Mouse (Mus musculus): ENCODE results near the gene Ptp4a2. TPM values are rescaled to one million over a fixed set of nuclear protein-coding genes. Genes with fewer than 3 reads are reported as not detected.
A peak's percentile ranks its signal among the peaks of the same experiment; 100 is the strongest.
"Not testable (repeated sequence)": the region's sequence is repeated elsewhere in the genome, so short reads cannot be mapped to it uniquely, and the experiment has no call there.

Ptp4a2 gene
- polyA plus RNA-seq, 3 experiments from 2014 or later: 1,860 to 2,586 (median 2,027) TPM

DNA sequence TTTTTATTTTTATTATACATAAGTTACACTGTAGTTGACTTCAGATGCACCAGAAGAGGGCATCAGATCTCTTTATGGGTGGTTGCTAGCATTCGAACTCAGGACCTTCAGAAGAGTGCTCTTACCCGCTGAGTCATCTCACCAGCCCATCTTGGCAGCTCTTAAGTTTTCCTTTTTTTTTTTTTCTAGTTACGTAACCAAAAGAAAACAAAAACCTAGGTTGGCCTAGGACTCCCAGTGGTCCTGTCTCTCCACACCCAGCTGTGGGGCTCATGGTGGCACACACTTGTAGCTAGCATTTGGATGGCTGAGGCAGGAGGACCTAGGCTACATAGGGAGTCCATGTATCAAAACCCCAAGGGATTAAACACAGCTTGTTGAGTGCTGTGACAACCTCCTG, 43.0 kb downstream of the Ptp4a2 start:
- no peak for ATAC-seq

DNA sequence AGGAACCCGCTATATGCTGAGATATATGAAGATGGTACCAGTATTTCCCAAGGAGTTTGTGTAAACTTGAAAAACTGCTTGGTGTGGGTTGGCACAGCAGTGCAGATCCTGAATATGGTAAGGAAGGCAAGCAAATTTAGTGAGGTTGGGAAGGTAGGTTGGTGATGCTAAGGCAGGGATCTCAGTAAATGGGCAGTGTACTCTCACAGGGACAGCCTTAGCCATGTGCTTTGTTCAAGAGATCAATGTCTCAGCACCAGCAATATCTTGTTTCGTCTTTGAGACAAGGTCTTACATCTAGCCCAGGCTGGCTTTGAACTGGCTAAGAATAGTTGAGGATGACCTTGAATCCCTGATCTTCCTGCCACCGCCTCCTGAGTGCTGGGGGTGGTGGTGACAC, 43.6 kb downstream of the Ptp4a2 start:
- no peak for ATAC-seq

DNA sequence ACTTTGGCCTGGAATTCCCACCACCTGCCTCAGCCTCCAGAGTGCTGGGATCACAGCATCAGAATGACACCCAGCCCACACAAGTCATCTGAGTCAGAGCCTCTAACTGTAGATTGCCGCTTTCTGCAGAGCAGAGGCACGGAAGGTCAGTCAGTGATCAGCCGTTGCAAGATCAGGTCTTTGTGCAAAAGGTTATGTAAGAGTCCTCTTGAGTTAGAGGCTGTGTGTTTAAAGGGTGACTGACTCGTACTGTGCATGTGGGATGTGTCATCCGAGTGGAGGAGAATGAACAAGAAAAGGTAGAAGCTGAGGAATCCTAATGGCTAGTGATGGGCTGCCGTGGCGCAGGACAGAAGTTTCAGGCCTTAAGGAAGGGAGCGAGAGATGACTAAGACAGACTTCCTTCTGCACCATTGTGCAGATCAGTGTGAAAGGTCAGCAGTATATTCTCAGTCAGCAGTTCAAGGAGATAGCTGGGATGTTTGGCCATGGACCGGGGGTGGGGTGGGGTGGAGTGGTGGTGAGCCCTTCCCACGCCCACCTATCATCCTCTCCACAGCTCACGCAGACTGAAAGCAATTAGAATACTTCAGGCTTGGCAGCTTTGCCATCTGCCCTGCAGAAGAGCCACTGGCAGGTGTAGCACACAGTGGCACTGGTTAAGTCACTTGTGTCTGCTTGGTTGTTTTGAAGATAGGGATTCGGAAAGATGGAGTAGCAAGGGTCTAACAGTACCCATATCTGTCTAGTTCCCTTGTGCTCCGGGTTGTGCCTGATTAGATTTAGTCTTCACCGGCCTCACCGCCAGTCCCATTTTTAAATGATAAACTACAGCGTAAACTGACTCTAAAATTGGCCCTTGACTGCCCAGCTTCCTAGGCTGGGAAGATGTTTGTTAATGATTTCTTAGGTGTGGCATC, 44.3 kb downstream of the Ptp4a2 start:
- ATAC-seq: no peak

DNA sequence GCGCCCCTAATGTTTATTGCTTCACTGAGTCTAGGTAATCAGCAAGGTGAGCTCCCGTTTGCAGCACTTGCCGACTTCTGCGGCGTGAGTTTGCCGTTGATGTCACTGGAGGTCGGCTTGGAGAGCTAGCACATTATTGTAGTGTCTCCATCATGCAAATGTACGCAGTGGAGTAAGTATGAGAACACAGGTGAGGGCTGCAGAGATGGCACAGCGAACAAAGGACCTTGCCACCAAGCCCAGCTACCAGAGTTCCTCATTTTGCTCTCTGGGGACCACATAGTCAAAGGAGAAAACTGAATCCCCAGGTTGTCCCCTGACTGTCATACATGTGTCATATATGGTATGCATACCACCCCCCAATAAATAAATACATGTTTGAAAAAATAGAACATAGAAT, 49.4 kb downstream of the Ptp4a2 start:
- ATAC-seq: no peak

DNA sequence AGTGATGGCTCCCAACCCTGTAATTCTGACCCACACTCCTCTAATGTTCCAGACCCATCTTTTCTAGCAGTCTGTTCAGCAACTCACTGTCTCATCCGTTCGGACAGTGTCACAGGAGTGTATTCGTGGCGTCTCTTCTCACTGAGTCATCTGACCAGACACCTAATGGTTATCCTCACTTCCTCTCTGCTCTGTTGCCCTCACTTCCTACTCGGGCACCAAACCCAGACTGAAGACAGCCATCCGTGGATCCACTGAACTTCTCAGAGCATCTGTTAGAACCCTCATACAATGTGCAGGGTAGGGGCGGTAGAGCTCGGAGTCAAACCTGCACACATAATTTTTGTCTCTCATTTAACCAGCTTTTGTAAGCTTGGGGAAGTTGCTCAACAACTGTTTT, 50.4 kb downstream of the Ptp4a2 start:
- no peak for ATAC-seq

DNA sequence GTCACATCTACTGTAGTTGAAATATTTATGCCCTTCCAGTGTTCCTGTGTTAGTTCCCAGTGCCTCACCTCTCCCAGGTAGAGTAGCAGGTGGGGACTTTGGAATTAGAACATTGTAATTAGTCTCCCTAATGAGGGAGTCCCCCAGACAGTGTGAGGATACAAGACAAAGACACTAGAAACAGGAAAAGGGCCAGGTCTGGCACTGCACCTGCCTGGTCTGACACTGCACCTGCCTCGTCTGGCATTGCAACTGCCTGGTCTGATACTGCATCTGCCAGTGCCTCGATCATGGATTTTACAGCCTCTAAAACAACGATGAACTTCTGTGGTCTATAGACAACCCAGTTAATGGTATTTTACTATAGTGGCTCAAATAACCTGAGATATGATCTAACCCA, 51.3 kb downstream of the Ptp4a2 start:
- no peak for ATAC-seq

DNA sequence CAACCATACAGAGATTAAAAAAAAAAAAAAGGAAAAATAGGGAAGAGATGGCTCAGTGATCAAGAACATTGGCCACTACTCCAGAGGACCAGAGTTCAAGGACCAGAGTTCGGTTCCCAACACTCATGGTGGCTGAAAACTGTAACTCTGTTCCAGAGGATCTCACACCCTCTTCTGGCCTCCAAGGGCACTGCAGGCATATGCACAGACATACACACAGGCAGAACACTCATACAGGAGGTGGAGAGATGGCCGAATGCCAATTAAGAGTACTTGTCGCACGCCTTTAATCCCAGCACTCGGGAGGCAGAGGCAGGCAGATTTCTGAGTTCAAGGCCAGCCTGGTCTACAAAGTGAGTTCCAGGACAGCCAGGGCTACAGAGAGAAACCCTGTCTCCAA, 55.2 kb downstream of the Ptp4a2 start:
- ATAC-seq: not testable (repeated sequence)

DNA sequence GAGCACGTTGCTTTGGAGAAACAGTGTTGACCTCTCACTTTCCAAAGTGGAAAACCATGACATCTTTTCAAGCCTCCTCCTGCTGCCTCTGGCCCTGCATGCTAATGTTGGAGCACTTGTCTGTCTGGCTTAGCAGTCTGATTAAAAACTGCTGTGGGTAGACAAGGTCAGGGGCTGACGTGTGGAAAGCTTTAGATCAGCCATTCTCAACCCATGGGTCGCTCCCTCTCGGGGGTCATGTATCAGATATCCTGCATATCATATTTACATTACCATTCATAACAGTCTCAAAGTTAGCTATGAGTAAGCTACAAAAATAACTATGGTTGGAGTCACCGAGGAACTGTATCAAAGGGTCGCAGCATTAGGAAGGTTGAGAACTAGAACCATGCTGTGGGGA, 57.2 kb downstream of the Ptp4a2 start:
- ATAC-seq: no peak

DNA sequence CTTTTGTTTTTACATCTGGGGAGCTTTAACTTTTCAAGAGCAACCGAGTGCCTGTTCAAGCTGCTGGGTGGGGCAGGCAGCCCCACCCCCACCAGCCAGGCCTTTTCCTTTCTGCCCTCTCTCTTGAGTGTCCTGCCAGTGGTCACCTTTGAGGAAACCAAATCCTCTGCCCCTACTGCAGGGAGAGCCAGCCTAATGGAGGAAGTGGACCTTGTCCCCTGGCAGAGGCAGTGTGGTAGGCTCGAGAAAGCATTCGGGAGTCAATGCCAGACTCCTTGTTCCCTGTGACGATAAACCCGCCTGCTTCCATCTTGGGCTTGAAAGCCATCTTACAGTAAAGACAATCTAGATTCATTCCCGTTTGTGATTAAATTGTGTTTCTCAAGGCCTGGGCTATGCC, 59.5 kb downstream of the Ptp4a2 start:
- no peak for ATAC-seq

DNA sequence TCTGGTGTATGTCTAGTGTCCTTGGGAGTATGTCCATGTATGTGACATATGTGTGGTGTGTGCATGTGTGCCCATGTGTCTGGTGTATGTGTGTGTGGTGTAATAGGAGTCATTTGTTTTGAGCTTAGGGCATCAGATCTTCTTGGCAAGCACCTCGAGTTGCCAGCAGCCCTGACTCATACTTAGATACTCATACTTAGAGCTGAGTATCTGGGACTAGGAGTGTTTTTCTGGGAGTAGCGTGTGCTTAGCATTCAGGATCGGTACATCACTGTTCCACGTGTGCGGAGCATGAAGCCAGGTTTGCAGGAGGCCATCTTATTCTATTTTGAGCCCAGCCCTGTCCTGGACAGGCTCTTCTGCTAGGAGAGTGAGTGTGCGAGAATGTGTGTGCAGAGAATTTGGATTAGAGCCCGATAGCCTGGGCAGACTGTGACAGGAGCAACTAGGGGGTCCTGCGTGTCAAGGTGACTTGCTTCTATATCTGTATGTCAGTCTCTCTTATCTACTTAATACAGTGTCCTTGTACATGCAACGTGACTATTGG, 61.4 kb downstream of the Ptp4a2 start:
- ATAC-seq: no peak

DNA sequence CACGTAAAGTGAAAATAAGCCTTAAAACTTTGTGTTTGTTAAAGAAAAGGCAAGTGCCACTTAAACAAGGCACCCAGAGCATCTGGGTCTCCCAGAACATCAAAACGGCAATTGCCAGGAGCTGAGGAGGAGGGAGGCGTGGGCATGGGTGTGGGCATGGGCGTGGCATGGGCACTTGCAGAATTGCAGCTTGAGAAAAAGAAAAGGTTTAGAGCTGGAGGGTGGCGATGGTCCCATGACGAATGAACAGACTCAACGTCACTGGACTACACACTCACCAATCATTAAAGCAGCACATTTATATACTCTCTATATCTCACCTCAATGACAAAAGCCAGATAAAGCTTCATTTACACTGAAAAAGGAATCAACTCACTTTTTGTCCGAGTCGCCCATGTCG, 63.8 kb downstream of the Ptp4a2 start:
- ATAC-seq: no peak

DNA sequence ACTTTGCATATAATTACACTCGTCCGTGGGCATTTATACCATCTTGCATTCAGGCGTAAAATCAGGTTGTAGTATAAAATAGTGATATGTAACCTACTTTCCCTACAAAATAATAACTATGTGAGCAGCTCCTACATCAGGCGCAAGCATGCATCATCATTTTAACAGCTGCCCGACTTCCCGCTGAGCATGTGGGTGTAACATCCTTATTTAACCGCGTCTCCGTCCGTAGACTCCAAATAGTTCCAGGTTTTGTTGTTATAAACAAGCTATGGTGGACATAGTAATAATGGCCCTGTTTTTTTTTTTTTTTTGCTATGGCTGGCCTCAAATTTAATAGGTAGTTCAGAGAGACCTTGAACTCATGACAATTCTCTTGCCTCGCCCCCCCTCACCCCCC, 64.4 kb downstream of the Ptp4a2 start:
- no peak for ATAC-seq

GRCm38 (mm10) chr4:129876831-129877764, 66.1 kb downstream of the Ptp4a2 start:
- peak; percentile 91 for ATAC-seq

DNA sequence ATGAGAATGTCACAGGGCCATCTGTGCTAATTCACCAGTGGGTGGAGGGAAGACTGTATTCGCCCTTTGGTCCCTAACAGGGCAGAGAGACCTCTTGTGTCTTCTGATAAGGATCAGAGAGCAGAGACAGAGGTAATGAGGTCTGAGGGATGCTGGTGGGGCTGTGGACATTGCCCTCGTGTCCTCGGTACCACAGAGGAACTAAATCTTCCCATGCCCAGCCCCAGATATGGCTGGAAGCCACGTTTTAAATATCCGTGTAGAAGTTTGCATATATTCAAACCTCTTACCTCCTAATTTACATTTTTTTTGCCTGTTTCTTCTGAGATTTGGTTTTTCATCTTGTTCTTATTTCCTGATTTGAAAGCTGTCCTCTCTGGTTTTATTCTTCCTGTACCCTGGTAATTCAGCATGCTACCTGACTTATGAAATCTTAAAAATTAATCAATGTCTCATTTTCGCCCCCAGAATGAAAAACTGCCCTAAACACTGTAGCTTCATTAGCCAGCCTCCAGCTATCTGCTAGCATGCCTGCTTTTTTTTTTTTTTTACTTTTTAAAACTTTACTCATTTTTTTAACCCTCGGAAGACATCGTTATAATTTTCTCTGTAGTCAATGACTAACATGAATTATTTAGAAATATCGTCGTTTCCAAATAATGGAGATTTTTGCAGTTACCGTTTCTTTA, 67.1 kb downstream of the Ptp4a2 start:
- ATAC-seq: no peak

- no peak for ATAC-seq
Observed at GRCm38 (mm10) chr4:129878656-129879145, 67.7 kb downstream of the Ptp4a2 start.

DNA sequence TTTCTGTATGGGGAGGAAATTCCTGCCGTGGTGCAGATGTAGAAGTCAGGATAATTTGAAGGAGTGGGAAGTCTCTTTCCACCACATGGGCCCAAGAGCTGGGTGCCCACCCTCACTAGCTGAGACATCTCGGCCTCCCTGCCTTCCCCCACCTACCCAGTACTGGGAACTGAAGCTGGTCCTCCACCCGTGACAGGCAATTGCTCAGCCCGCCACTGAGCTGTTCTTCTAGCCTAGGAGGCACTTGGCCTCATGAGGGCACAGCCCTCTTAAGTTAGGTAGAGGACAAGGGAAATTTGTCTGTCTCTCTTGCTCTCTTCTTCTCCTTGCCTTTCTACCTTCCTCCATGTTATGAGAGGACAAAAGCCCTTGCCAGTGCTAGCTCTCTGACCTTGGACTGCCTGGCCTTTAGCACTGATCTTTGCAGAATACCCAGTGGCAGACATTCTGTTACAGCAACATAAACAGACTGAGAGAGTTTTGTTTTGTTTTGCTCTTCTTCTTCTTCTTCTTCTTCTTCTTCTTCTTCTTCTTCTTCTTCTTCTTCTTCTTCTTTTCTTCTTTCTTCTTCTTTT, 68.3 kb downstream of the Ptp4a2 start:
- no peak for ATAC-seq

DNA sequence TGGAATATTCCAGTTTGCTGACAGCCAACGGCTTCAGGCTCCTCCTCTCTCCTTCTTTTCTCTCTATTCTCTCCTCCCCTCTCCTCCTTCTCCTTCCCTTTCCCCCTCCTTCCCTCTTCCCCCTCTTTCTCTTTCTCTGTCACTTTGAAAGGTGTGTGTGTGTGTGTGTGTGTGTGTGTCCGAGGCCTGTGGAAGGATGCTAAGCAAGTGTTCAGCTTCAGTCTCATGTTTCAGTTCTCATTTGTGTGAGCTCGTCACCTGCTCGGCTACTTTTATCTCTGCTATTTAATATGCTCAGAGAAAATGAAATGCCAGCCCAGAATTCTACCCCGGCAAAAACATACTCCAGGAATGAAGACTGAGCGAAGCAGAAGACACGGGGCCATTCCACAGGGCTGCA, 69.6 kb downstream of the Ptp4a2 start:
- no peak for ATAC-seq

- no peak for ATAC-seq
Observed at GRCm38 (mm10) chr4:129881661-129882060, 70.6 kb downstream of the Ptp4a2 start.

DNA sequence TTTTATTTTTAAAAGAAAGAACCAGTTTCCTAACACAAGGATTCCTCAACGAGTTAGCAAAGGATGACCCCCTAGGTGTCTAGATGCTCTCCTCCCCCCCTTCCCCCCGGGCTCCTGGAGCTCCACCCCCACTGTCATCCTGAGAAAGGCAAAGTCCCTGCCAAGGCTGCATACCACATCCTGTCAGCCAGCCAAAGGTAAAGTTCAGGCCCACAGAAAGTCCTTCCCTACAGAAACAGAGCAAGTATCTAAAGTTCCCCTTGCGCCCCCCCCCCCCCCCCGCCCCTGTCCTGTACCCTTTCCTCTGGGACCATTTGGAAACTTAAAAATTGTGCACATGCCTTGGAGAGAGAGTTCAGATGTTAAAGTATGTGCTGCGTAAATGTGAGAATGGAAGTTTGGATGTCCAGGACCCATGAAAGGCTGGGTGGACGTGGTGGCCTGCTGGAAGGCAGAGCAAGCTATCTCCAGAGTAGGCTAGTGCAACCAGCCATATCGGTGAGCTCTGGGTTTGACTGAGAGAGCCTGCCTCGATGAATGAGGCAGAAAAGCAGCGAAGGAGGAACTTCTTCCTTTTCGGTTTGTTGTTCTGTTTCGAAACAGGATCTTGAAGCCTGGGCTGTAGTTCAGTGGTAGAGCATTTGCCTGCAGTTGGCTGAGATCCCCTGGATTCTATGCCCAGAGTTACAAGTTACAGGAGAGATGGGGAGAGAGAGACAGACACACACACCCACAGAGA, 71.7 kb downstream of the Ptp4a2 start:
- peak; percentile 87 for ATAC-seq

DNA sequence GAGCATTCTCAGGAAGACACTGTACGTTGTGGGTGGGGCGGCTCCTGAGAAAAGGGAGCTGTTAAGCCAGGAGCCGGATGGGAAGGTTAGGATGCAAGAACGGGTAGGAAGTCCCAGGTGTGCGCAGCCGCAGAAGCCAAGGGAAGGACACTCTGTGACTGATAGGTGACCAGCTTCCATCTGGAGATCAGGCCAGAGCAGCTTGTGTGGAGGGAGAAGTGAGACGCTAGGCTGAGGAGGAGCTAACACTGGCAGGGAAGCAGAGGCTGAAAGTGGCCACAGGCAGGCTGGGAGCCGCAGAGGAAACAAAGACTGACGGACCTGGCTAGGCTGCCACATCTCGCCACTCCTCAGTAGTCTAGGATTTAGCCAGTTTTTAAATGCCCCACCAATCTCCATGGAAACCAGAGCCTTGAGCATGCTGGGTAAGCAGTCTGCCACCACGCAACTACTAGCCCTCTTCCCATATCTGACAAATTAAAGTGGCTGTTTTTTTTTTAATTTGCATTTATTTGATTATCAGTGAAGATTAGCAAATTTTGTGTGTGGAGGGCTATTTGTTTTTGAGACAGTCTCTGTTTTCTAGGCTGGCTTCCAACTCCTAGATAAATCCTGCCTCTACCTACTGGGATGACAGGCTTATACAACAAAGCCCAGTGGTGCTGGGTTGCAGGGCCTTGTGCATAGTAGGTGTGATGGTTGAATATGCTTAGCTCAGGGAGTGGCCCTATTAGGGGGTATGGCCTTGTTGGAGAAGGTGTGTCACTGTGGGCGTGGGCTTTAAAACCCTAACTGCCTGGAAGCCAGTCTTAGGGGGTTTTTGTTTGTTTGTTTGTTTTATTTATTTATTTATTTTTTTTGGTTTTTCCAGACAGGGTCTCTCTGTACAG, 73.3 kb downstream of the Ptp4a2 start:
- no peak for ATAC-seq

All from inflammation-experienced regulatory T-cells, adult 6 months (primary cell).